Mouse (Mus musculus): ENCODE measurements around the gene Spryd4. TPM values are rescaled to one million over a fixed set of nuclear protein-coding genes. Genes with fewer than 3 reads are reported as not detected.
"Not testable (repeated sequence)": the region's sequence is repeated elsewhere in the genome, so short reads cannot be mapped to it uniquely, and the experiment has no call there.

The Spryd4 gene
- polyA plus RNA-seq, 1 experiment = 9.9 TPM

DNA sequence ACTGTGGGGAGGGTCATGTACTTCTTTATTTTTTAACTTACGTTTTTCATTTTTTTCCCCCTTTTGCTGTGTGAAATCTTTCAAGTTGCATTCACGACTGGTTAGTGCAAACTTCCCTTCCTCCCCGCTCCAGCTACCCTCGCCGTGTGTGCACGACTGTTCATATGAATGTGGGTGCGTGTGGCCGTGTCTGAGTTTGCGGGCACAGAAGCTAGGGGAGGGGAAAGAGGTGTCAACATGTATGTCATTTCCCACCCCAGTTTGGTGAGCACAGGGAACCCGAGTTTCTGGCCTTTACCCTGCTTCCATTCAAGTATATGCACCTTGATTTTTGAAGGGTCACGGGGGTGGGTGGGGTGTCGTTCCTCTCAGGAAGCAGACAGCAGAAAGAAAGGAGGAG, 19.0 kb upstream of the Spryd4 start:
- no peak overlapping the region for H3K4me3 ChIP-seq (replicated peaks; ENCODE audit: extremely low read depth, low read depth, low read length)
- no peaks in the 10 kb centered on the region for H3K4me1 ChIP-seq (ENCODE audit: control insufficient read depth, insufficient read depth, low read length)
- WGBS = 74% methylated on average over 12 of the region's 12 CpGs
- no peak for DNase-seq
- TF ChIP-seq CTCF (IDR thresholded peaks at IDR 0.05; ENCODE audit: insufficient read depth, low read length) = no peak
- TF ChIP-seq POLR2A (IDR thresholded peaks at IDR 0.05; ENCODE audit: borderline replicate concordance, extremely low read depth, low read depth, low read length) = no peak

DNA sequence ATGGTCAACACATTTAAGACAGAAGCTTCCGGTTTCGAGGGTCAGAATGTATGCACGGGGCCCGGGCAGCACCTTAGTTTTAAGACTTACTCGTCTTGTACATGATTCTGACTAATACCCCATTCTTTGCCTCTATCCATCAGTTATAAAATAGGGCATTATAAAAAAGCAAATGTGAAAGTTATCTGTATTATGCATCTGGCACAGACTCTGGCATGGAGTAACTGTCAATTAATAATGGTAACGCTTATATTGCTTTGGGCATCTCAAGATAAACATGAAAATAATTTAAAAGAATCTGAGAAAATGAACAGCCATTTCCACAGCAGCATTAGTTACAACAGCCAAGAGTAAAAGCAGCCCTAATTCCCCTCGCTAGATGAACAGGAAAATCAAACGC, 16.4 kb upstream of the Spryd4 start:
- TF ChIP-seq POLR2A (IDR thresholded peaks at IDR 0.05; ENCODE audit: borderline replicate concordance, extremely low read depth, low read depth, low read length) = no peak
- TF ChIP-seq CTCF (IDR thresholded peaks at IDR 0.05; ENCODE audit: insufficient read depth, low read length) = no peak
- H3K4me1 ChIP-seq (ENCODE audit: control insufficient read depth, insufficient read depth, low read length) = no peaks in the 10 kb centered on the region
- 87% methylated on average over 8 of the region's 8 CpGs for WGBS
- H3K4me3 ChIP-seq (replicated peaks; ENCODE audit: extremely low read depth, low read depth, low read length) = no peak overlapping the region
- no peak for DNase-seq

DNA sequence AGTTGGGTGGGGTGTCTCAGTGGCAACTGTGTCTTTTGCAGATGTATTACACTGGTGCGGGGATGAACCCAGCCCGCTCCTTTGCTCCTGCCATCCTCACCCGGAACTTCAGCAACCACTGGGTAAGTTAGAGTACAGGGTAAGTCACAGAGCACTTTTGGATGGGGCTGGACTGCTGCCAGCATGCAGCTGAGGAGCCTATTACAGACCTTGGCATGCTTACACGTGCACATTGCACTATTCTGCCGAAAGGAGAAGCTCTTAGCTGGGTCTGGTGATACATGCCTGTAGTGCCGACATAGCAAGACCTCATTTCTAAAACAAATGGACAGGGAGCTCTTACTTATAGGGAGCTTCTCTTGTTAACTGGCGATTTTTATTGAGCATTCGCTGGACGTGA, 16.0 kb upstream of the Spryd4 start:
- 68% methylated on average over 9 of the region's 9 CpGs for WGBS
- TF ChIP-seq CTCF (IDR thresholded peaks at IDR 0.05; ENCODE audit: insufficient read depth, low read length) (no peak), POLR2A (IDR thresholded peaks at IDR 0.05; ENCODE audit: borderline replicate concordance, extremely low read depth, low read depth, low read length) (no peak)
- no peak for DNase-seq
- H3K4me3 ChIP-seq (replicated peaks; ENCODE audit: extremely low read depth, low read depth, low read length) = no peak overlapping the region
- no peaks in the 10 kb centered on the region for H3K4me1 ChIP-seq (ENCODE audit: control insufficient read depth, insufficient read depth, low read length)

- no peak for DNase-seq
- no peak for TF ChIP-seq CTCF (IDR thresholded peaks at IDR 0.05; ENCODE audit: insufficient read depth, low read length)
- no peak for TF ChIP-seq POLR2A (IDR thresholded peaks at IDR 0.05; ENCODE audit: borderline replicate concordance, extremely low read depth, low read depth, low read length)
- Histone ChIP-seq H3K4me1 (ENCODE audit: control insufficient read depth, insufficient read depth, low read length) (no peaks in the 10 kb centered on the region), H3K4me3 (replicated peaks; ENCODE audit: extremely low read depth, low read depth, low read length) (no peak within 1 kb of the TSS)
- WGBS = 64% methylated on average over 4 of the region's 4 CpGs
Observed at GRCm38 (mm10) chr10:128225538-128225937, 13.9 kb upstream of the Spryd4 start, which contains the start of gene Mip. Gene Mip, plus strand, starts transcription at chr10:128225838.

- DNase-seq = no peak
- no peak for TF ChIP-seq POLR2A (IDR thresholded peaks at IDR 0.05; ENCODE audit: borderline replicate concordance, extremely low read depth, low read depth, low read length)
- TF ChIP-seq CTCF (IDR thresholded peaks at IDR 0.05; ENCODE audit: insufficient read depth, low read length) = no peak
- WGBS = 67% methylated on average over 5 of the region's 5 CpGs
- H3K4me3 ChIP-seq (replicated peaks; ENCODE audit: extremely low read depth, low read depth, low read length) = no peak overlapping the region
- no peaks in the 10 kb centered on the region for H3K4me1 ChIP-seq (ENCODE audit: control insufficient read depth, insufficient read depth, low read length)
Observed at GRCm38 (mm10) chr10:128225064-128225463, 13.5 kb upstream of the Spryd4 start.

- DNase-seq = no peak
- Histone ChIP-seq H3K4me1 (ENCODE audit: control insufficient read depth, insufficient read depth, low read length) (no peaks in the 10 kb centered on the region), H3K4me3 (replicated peaks; ENCODE audit: extremely low read depth, low read depth, low read length) (no peak overlapping the region)
- no peak for TF ChIP-seq CTCF (IDR thresholded peaks at IDR 0.05; ENCODE audit: insufficient read depth, low read length)
- no peak for TF ChIP-seq POLR2A (IDR thresholded peaks at IDR 0.05; ENCODE audit: borderline replicate concordance, extremely low read depth, low read depth, low read length)
- 47% methylated on average over 16 of the region's 16 CpGs for WGBS
Observed at GRCm38 (mm10) chr10:128221533-128222286, 10.1 kb upstream of the Spryd4 start.

DNA sequence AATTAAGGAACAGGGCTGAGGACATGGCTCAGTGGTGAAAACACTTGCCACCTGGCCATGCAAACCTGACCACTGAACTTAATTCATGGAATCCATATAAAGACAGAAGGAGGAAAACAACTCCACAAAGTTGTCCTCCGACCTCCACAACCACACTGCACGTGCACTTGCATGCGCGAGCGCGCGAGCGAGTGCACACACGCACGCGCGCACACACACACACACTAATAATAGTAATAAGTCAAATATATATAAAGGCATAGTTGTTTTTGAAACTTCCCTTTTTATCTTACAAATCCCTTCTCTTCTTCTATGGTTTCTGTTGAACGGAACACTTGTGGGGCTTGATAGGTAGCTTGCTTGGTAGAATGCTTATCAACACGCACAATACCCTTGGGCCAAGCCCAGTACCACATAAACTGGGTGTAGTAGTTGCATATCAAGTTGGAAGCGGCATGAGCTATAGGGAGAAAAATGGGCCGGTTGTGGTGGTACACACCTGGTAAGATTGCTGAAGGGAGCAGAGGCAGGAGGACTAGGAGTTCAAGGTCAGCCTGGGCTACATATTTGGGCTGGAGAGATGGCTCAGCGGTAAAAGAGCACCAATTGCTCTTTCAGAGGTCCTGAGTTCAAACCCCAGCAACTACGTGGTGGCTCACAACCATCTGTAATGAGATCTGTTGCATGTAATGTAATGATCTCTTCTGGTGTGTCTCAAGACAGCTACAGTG, 6.9 kb upstream of the Spryd4 start:
- TF ChIP-seq POLR2A (IDR thresholded peaks at IDR 0.05; ENCODE audit: borderline replicate concordance, extremely low read depth, low read depth, low read length) = no peak
- TF ChIP-seq CTCF (IDR thresholded peaks at IDR 0.05; ENCODE audit: insufficient read depth, low read length) = no peak
- no peak for DNase-seq
- Histone ChIP-seq H3K4me3 (replicated peaks; ENCODE audit: extremely low read depth, low read depth, low read length) (no peak overlapping the region), H3K4me1 (ENCODE audit: control insufficient read depth, insufficient read depth, low read length) (no peaks in the 10 kb centered on the region)
- WGBS = 91% methylated on average over 18 of the region's 18 CpGs

- WGBS = 79% methylated on average over 5 of the region's 5 CpGs
- no peak overlapping the region for H3K4me3 ChIP-seq (replicated peaks; ENCODE audit: extremely low read depth, low read depth, low read length)
- peaks cover 7% of the 10 kb centered on the region for H3K4me1 ChIP-seq (ENCODE audit: control insufficient read depth, insufficient read depth, low read length)
- TF ChIP-seq CTCF (IDR thresholded peaks at IDR 0.05; ENCODE audit: insufficient read depth, low read length) = no peak
- TF ChIP-seq POLR2A (IDR thresholded peaks at IDR 0.05; ENCODE audit: borderline replicate concordance, extremely low read depth, low read depth, low read length) = no peak
- DNase-seq = no peak
Observed at GRCm38 (mm10) chr10:128214981-128215380, 3.4 kb upstream of the Spryd4 start.

DNA sequence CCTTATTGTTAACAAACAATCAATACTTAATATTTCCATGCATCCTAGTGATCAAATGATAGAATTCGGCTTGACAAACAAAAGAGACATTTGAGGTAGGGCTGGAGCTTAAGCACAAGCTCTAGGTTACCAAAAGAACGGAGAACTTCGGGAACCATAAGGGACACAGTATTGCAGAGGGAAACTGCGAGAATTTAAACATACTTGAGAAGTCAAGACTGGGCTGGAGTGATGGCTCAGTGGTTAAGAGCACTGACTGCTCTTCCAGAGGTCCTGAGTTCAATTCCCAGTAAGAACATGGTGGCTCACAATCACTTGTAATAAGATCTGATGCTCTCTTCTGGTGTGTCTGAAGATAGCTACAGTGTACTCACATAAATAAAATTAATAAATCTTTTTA, 2.5 kb upstream of the Spryd4 start:
- H3K4me1 ChIP-seq (ENCODE audit: control insufficient read depth, insufficient read depth, low read length); H3K4me3 ChIP-seq (replicated peaks; ENCODE audit: extremely low read depth, low read depth, low read length); DNase-seq: not testable (repeated sequence)
- 84% methylated on average over 4 of the region's 4 CpGs for WGBS

GRCm38 (mm10) chr10:128212871-128213323, 1.3 kb upstream of the Spryd4 start:
- TF ChIP-seq POLR2A (IDR thresholded peaks at IDR 0.05; ENCODE audit: borderline replicate concordance, extremely low read depth, low read depth, low read length) (no peak), CTCF (IDR thresholded peaks at IDR 0.05; ENCODE audit: insufficient read depth, low read length) (peak; percentile 71)
- H3K4me3 ChIP-seq (replicated peaks; ENCODE audit: extremely low read depth, low read depth, low read length) = peak overlapping the region; percentile 65
- H3K4me1 ChIP-seq (ENCODE audit: control insufficient read depth, insufficient read depth, low read length) = peaks cover 7% of the 10 kb centered on the region
- peak; percentile 57 for DNase-seq
- under 1% methylated on average over 18 of the region's 18 CpGs for WGBS

All from lung, adult 2 months (tissue).